Mouse (Mus musculus): ENCODE results near the gene Gcnt4. TPM values are rescaled to one million over a fixed set of nuclear protein-coding genes. Genes with fewer than 3 reads are reported as not detected.
"Not testable (repeated sequence)": the region's sequence is repeated elsewhere in the genome, so short reads cannot be mapped to it uniquely, and the experiment has no call there.

Gene Gcnt4
- polyA plus RNA-seq, 1 experiment from 2014 or later: 0.08 TPM

DNA sequence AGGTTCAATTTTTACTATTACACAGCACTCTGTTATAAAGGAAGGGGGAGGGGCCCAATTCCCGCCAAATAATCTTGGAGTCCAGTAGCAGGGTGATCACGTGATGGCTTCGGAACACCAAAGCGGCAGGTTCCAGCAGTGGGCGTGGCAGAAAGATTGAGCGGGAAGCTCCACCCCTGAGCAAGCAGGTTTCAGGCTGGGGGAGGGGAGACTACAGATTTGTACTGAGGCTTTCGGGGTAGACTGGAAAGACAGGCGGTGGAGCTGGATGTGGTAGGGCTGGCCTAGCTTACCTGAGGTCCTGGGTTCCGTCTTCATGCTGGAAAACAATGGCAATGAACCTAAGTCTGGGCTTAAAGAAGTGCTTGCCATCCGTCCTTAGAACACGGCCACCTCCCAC is 17.0 kb downstream of the Gcnt4 start:
- H3K27me3 ChIP-seq (ENCODE audit: control insufficient read depth, insufficient read depth, low read length); H3K4me3 ChIP-seq (replicated peaks; ENCODE audit: low read length); H3K27ac ChIP-seq; H3K9ac ChIP-seq; H3K36me3 ChIP-seq (replicated peaks; ENCODE audit: control insufficient read depth, insufficient read depth); H3K4me2 ChIP-seq (replicated peaks); H3K4me1 ChIP-seq (replicated peaks; ENCODE audit: control insufficient read depth, insufficient read depth, low read length); ATAC-seq (ENCODE audit: low FRiP score); H3K9me3 ChIP-seq (ENCODE audit: control insufficient read depth, low read length); DNase-seq (ENCODE audit: low spot score): not testable (repeated sequence)
- WGBS: 92% methylated on average over 11 of the region's 11 CpGs

DNA sequence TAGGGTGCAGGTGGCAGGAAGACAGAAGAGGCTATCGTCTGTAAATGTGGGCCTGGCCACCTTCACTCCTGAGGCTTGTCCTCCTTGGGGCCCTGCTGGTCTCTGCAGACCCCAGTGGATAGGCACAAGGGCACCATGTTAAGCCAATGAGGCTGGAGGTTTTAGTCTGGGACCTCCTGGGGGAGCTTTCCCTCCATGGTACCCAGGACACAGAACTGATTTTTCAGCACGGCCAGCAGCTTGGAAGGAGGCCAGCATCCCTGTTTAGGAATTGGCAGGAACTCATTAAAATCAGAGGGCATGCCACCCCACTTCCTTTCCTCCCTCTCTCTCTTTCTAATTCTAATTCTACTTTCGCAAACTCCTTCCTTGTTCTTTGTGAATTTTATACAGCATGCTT is 19.1 kb downstream of the Gcnt4 start:
- Histone ChIP-seq H3K27me3 (ENCODE audit: control insufficient read depth, insufficient read depth, low read length) (no peaks in the 10 kb centered on the region), H3K27ac (no peak overlapping the region), H3K4me3 (replicated peaks; ENCODE audit: low read length) (no peak overlapping the region), H3K36me3 (replicated peaks; ENCODE audit: control insufficient read depth, insufficient read depth) (no peaks in the 10 kb centered on the region), H3K4me1 (replicated peaks; ENCODE audit: control insufficient read depth, insufficient read depth, low read length) (no peaks in the 10 kb centered on the region), H3K9ac (no peak overlapping the region), H3K9me3 (ENCODE audit: control insufficient read depth, low read length) (no peaks in the 10 kb centered on the region), H3K4me2 (replicated peaks) (no peak overlapping the region)
- ATAC-seq (ENCODE audit: low FRiP score) (no peak), DNase-seq (ENCODE audit: low spot score) (peak; percentile 50)
- WGBS: 35% methylated on average over 3 of the region's 3 CpGs

DNA sequence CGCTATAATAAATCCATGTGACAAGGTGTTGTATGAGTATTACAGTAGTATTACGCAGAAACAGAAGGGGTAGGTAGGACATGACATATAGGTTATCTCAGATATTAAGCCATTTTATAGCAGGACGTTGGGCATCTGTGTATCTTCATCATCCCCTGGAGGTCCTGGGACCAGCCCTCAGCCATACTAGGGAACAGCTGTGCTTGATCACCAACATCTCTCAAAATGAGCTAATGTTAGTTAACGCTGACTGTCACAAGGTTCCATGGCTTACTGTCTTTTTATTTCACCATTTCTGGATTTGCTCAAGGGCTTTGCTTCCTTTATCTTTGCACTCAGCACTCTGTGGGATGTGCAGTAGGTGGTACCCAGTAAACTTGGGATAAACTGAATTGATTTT is 21.3 kb downstream of the Gcnt4 start:
- H3K36me3 ChIP-seq (replicated peaks; ENCODE audit: control insufficient read depth, insufficient read depth): no peaks in the 10 kb centered on the region
- H3K9me3 ChIP-seq (ENCODE audit: control insufficient read depth, low read length): no peaks in the 10 kb centered on the region
- H3K27ac ChIP-seq: no peak overlapping the region
- DNase-seq (ENCODE audit: low spot score) (no peak), ATAC-seq (ENCODE audit: low FRiP score) (no peak)
- no peaks in the 10 kb centered on the region for H3K27me3 ChIP-seq (ENCODE audit: control insufficient read depth, insufficient read depth, low read length)
- no peaks in the 10 kb centered on the region for H3K4me1 ChIP-seq (replicated peaks; ENCODE audit: control insufficient read depth, insufficient read depth, low read length)
- WGBS: 93% methylated on average over 4 of the region's 4 CpGs
- no peak overlapping the region for H3K4me2 ChIP-seq (replicated peaks)
- no peak overlapping the region for H3K9ac ChIP-seq
- H3K4me3 ChIP-seq (replicated peaks; ENCODE audit: low read length): no peak overlapping the region

DNA sequence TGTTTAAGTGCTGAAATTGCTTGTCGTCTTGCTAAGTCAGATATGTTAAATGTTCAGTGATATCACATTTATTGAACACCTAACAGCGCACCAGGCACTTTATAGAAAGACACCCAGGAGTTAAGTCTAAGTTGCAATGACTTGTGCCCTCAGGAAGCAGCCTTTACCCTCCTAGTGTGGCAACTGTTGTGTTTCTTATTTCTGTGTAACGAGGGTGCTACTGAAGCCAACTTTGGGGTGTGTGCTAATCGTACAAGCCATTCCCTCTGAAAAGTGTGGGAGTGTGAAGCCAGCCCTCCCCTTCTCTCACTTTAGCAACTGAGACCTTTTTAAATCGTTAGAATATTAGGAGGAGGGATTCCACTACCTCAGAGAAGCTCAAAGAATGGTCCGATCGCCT is 23.2 kb downstream of the Gcnt4 start:
- no peak overlapping the region for H3K27ac ChIP-seq
- no peaks in the 10 kb centered on the region for H3K9me3 ChIP-seq (ENCODE audit: control insufficient read depth, low read length)
- H3K36me3 ChIP-seq (replicated peaks; ENCODE audit: control insufficient read depth, insufficient read depth): no peaks in the 10 kb centered on the region
- H3K9ac ChIP-seq: no peak overlapping the region
- DNase-seq (ENCODE audit: low spot score) (no peak), ATAC-seq (ENCODE audit: low FRiP score) (no peak)
- no peaks in the 10 kb centered on the region for H3K27me3 ChIP-seq (ENCODE audit: control insufficient read depth, insufficient read depth, low read length)
- no peak overlapping the region for H3K4me3 ChIP-seq (replicated peaks; ENCODE audit: low read length)
- H3K4me2 ChIP-seq (replicated peaks): no peak overlapping the region
- H3K4me1 ChIP-seq (replicated peaks; ENCODE audit: control insufficient read depth, insufficient read depth, low read length): no peaks in the 10 kb centered on the region
- WGBS: 89% methylated on average over 7 of the region's 7 CpGs

DNA sequence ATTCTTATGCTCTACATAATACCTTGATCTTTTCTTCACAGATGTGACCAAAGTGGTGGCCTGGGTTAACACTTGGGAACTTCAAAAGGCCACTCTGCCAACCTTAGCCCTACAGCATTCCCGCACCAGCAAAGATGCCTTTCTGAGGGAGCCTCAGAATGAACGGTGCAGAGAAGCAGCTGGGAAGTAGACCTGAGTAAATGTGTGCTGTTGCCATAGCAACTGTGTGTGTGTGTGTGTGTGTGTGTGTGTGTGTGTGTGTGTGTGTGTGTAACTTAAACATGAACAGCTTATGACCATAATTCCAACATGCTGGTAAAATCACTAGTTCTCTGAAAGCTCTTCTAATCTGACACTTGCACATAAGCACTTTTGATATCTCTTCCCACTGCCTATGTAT is 27.4 kb downstream of the Gcnt4 start:
- DNase-seq (ENCODE audit: low spot score) (peak; percentile 59), ATAC-seq (ENCODE audit: low FRiP score) (no peak)
- Histone ChIP-seq H3K9me3 (ENCODE audit: control insufficient read depth, low read length) (no peaks in the 10 kb centered on the region), H3K9ac (no peak overlapping the region), H3K27me3 (ENCODE audit: control insufficient read depth, insufficient read depth, low read length) (no peaks in the 10 kb centered on the region), H3K4me1 (replicated peaks; ENCODE audit: control insufficient read depth, insufficient read depth, low read length) (no peaks in the 10 kb centered on the region), H3K4me3 (replicated peaks; ENCODE audit: low read length) (no peak overlapping the region), H3K4me2 (replicated peaks) (no peak overlapping the region), H3K27ac (no peak overlapping the region), H3K36me3 (replicated peaks; ENCODE audit: control insufficient read depth, insufficient read depth) (no peaks in the 10 kb centered on the region)
- WGBS: 27% methylated on average over 2 of the region's 2 CpGs

DNA sequence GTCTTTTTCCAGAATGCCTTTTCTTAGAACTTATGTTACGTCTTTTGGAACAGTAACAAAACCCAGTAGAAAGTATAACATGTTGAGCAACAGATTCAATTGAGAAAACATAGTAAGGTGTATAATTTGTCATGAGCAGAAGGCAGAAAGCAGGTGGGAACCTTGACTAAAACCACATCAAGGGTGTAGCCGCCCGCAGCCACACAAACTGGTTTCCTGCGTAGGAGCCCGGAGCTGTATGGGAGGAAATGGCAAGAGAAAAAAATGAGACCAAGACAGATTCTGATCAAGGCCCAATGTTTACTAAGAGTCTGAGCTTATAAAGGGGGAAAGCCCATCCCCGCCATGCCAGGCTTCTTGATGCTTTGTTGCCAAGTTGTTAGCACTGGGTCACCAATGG is 32.0 kb downstream of the Gcnt4 start:
- no peaks in the 10 kb centered on the region for H3K4me1 ChIP-seq (replicated peaks; ENCODE audit: control insufficient read depth, insufficient read depth, low read length)
- H3K4me2 ChIP-seq (replicated peaks): no peak overlapping the region
- WGBS: 94% methylated on average over 6 of the region's 6 CpGs
- DNase-seq (ENCODE audit: low spot score) (no peak), ATAC-seq (ENCODE audit: low FRiP score) (no peak)
- H3K9me3 ChIP-seq (ENCODE audit: control insufficient read depth, low read length): no peaks in the 10 kb centered on the region
- H3K36me3 ChIP-seq (replicated peaks; ENCODE audit: control insufficient read depth, insufficient read depth): no peaks in the 10 kb centered on the region
- H3K9ac ChIP-seq: no peak overlapping the region
- no peaks in the 10 kb centered on the region for H3K27me3 ChIP-seq (ENCODE audit: control insufficient read depth, insufficient read depth, low read length)
- no peak overlapping the region for H3K4me3 ChIP-seq (replicated peaks; ENCODE audit: low read length)
- no peak overlapping the region for H3K27ac ChIP-seq

DNA sequence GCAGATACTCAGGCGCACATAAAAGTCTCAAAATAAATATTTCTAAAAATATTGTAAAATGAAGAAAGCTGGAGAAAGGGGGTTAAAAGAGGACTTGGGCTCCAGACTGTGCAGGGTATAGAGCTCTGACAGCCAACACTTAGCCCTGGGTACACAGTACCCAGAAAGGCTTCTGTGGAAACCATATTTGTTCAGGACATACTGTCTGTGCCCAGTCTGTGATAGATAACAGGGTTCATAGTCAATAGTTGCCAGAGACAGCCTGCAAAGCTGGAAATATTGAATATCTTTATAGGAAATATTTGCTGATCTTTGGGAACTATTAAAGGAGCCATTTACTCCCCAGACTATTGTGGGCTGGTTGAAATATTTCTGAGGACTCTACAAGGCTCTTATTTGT is 35.5 kb downstream of the Gcnt4 start:
- 96% methylated on average over 1 of the region's 1 CpGs for WGBS
- Histone ChIP-seq H3K27me3 (ENCODE audit: control insufficient read depth, insufficient read depth, low read length) (no peaks in the 10 kb centered on the region), H3K9ac (no peak overlapping the region), H3K36me3 (replicated peaks; ENCODE audit: control insufficient read depth, insufficient read depth) (no peaks in the 10 kb centered on the region), H3K9me3 (ENCODE audit: control insufficient read depth, low read length) (no peaks in the 10 kb centered on the region), H3K27ac (no peak overlapping the region), H3K4me2 (replicated peaks) (no peak overlapping the region), H3K4me1 (replicated peaks; ENCODE audit: control insufficient read depth, insufficient read depth, low read length) (no peaks in the 10 kb centered on the region), H3K4me3 (replicated peaks; ENCODE audit: low read length) (no peak overlapping the region)
- DNase-seq (ENCODE audit: low spot score): no peak
- no peak for ATAC-seq (ENCODE audit: low FRiP score)

DNA sequence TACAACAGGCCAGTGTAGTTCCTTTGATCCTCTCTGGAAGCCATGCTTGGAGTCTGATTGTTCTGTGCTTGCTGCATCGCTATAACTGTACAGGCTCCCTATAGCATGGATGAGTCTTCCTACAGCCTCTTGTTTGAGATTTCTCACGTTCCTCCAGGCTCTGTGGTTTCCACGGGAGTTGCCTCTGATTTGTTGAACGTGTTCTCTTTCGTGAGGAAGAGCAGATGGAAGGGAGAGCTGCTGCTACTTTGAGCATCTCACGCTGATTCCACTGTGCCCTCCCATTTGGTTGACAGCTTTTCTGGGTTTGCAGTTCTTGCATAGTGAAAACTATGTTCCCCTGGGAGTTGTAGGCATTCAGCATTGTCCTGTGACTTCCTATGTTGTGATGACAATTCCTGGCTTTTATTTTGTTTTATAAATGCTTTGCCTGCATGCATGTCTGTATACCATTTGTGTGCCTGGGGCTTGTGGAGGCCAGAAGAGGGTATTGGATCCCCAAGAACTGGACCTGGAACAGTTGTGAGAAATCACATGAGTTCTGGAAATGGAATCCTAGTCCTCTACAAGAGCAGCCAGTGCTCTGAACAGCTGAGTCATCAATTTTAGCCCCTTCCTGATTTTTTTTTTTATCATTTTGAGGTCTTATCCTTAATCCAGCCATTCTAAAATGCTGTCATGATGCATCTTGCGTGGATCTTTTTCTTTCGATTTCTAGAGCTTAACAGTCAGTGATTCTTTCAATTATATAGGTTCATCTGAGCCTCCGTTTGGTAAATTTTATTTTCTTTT is 37.1 kb downstream of the Gcnt4 start:
- DNase-seq (ENCODE audit: low spot score): no peak
- no peak for ATAC-seq (ENCODE audit: low FRiP score)
- H3K27me3 ChIP-seq (ENCODE audit: control insufficient read depth, insufficient read depth, low read length): no peaks in the 10 kb centered on the region
- WGBS: 87% methylated on average over 9 of the region's 9 CpGs
- H3K36me3 ChIP-seq (replicated peaks; ENCODE audit: control insufficient read depth, insufficient read depth): no peaks in the 10 kb centered on the region
- H3K4me3 ChIP-seq (replicated peaks; ENCODE audit: low read length): no peak overlapping the region
- H3K4me1 ChIP-seq (replicated peaks; ENCODE audit: control insufficient read depth, insufficient read depth, low read length): no peaks in the 10 kb centered on the region
- no peak overlapping the region for H3K4me2 ChIP-seq (replicated peaks)
- H3K9me3 ChIP-seq (ENCODE audit: control insufficient read depth, low read length): no peaks in the 10 kb centered on the region
- no peak overlapping the region for H3K27ac ChIP-seq
- no peak overlapping the region for H3K9ac ChIP-seq

DNA sequence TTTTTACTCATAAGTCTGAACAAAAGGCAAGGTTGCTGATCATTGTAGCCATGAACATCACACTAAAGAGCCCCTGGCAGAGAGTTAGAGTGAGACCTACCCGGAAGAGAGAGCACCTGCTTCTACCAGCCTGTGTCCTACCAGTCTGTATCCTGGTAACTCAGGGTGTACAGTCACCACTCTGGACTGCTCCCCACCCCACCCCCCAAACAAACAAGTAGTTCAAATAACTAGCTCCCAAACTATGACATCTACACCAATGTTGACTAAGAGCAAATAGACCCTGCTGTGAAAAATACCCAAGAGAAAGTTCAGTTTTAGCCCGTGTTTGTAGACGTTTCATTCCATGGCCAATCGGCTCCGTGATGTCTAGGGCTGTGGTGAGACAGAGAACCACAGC is 38.3 kb downstream of the Gcnt4 start:
- Histone ChIP-seq H3K27ac (no peak overlapping the region), H3K36me3 (replicated peaks; ENCODE audit: control insufficient read depth, insufficient read depth) (no peaks in the 10 kb centered on the region), H3K4me1 (replicated peaks; ENCODE audit: control insufficient read depth, insufficient read depth, low read length) (no peaks in the 10 kb centered on the region), H3K27me3 (ENCODE audit: control insufficient read depth, insufficient read depth, low read length) (no peaks in the 10 kb centered on the region), H3K4me2 (replicated peaks) (no peak overlapping the region), H3K9me3 (ENCODE audit: control insufficient read depth, low read length) (no peaks in the 10 kb centered on the region), H3K4me3 (replicated peaks; ENCODE audit: low read length) (no peak overlapping the region), H3K9ac (no peak overlapping the region)
- 95% methylated on average over 5 of the region's 5 CpGs for WGBS
- DNase-seq (ENCODE audit: low spot score): no peak
- ATAC-seq (ENCODE audit: low FRiP score): no peak

DNA sequence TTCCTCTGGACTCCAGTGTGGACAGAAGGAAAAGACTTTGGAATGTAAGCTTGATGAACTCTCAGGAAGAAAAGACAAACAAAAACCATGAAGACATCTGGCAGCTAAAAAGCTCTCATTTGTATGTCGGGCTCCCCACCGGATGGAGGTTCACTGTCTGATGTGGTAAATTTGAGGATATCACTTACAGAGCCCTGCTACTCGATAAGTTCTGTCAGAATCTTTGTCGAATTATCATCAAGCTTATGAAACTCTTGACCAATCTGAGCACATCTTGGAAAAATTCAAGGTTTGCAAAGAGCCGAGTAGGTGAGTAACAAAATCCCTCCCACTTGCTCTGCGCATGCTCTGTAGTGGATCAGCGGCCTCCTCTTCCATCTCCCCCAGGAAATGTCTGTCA is 40.5 kb downstream of the Gcnt4 start:
- no peaks in the 10 kb centered on the region for H3K4me1 ChIP-seq (replicated peaks; ENCODE audit: control insufficient read depth, insufficient read depth, low read length)
- no peaks in the 10 kb centered on the region for H3K27me3 ChIP-seq (ENCODE audit: control insufficient read depth, insufficient read depth, low read length)
- ATAC-seq (ENCODE audit: low FRiP score) (no peak), DNase-seq (ENCODE audit: low spot score) (no peak)
- no peaks in the 10 kb centered on the region for H3K36me3 ChIP-seq (replicated peaks; ENCODE audit: control insufficient read depth, insufficient read depth)
- H3K9me3 ChIP-seq (ENCODE audit: control insufficient read depth, low read length): no peaks in the 10 kb centered on the region
- no peak overlapping the region for H3K4me2 ChIP-seq (replicated peaks)
- no peak overlapping the region for H3K27ac ChIP-seq
- 90% methylated on average over 7 of the region's 7 CpGs for WGBS
- no peak overlapping the region for H3K4me3 ChIP-seq (replicated peaks; ENCODE audit: low read length)
- H3K9ac ChIP-seq: no peak overlapping the region
